Mouse (Mus musculus): ENCODE data around the gene Pqbp1. TPM values are rescaled to one million over a fixed set of nuclear protein-coding genes. Genes with fewer than 3 reads are reported as not detected.
A peak's percentile ranks its signal among the peaks of the same experiment; 100 is the strongest.

Pqbp1 gene
- polyA plus RNA-seq (2014; fragmentation: Nextera tagmentation; extraction: Ambion mirVana): 184 and 191 TPM in 2 replicates

- Histone ChIP-seq H3K9ac (replicated peaks; ENCODE audit: low read depth, low read length) (peak within 1 kb of the TSS; percentile 62), H3K36me3 (ENCODE audit: control insufficient read depth, insufficient read depth, low read length) (0 out of 2 replicates have a peak, but pooled peaks cover 3% of the 10 kb centered on the region), H3K4me2 (ENCODE audit: low read depth, low read length) (peak within 1 kb of the TSS; percentile 53), H3K4me3 (ENCODE audit: low read depth, low read length) (peak within 1 kb of the TSS; percentile 46), H3K4me1 (ENCODE audit: control insufficient read depth, insufficient read depth, low read length) (peaks cover 6% of the 10 kb centered on the region; the same call in 1 of the 2 replicates), H3K27me3 (ENCODE audit: control insufficient read depth, insufficient read depth, low read length) (no peaks in the 10 kb centered on the region), H3K9me3 (ENCODE audit: control insufficient read depth, low read length) (no peaks in the 10 kb centered on the region), H3K27ac (ENCODE audit: low read depth, low read length) (peak within 1 kb of the TSS; percentile 88)
- peak; percentile 98 for ATAC-seq (ENCODE audit: low read depth)
- 11% methylated on average over 55 of the region's 62 CpGs for WGBS
Observed at GRCm38 (mm10) chrX:7898880-7899874, at the start of gene Pqbp1, which contains the start of gene Timm17b. Pqbp1 (minus strand) TSS chrX:7899269. Timm17b (plus strand) TSS chrX:7899357.

- no peak for ATAC-seq (ENCODE audit: low read depth)
Observed at GRCm38 (mm10) chrX:7947900-7948492, 48.9 kb upstream of the Pqbp1 start.

GRCm38 (mm10) chrX:7947108-7947899 is 48.2 kb upstream of the Pqbp1 start, which contains the start of gene Hdac6:
Hdac6 (minus strand) TSS chrX:7947889.
- no peaks in the 10 kb centered on the region for H3K9me3 ChIP-seq (ENCODE audit: control insufficient read depth, low read length)
- 16% methylated on average over 37 of the region's 37 CpGs for WGBS
- H3K36me3 ChIP-seq (ENCODE audit: control insufficient read depth, insufficient read depth, low read length): no peaks in the 10 kb centered on the region
- H3K27me3 ChIP-seq (ENCODE audit: control insufficient read depth, insufficient read depth, low read length): no peaks in the 10 kb centered on the region
- H3K27ac ChIP-seq (ENCODE audit: low read depth, low read length): peak within 1 kb of the TSS; percentile 56; the same call in 1 of the 2 replicates
- H3K9ac ChIP-seq (replicated peaks; ENCODE audit: low read depth, low read length): peak within 1 kb of the TSS; percentile 39
- ATAC-seq (ENCODE audit: low read depth): peak; percentile 98
- H3K4me2 ChIP-seq (ENCODE audit: low read depth, low read length): peak within 1 kb of the TSS; percentile 44
- H3K4me3 ChIP-seq (ENCODE audit: low read depth, low read length): peak within 1 kb of the TSS; percentile 36
- H3K4me1 ChIP-seq (ENCODE audit: control insufficient read depth, insufficient read depth, low read length): no peaks in the 10 kb centered on the region

More at GRCm38 (mm10) chrX:7947900-7948492, 48.9 kb upstream of the Pqbp1 start:
- WGBS: 23% methylated on average over 38 of the region's 38 CpGs
- Histone ChIP-seq H3K27me3 (ENCODE audit: control insufficient read depth, insufficient read depth, low read length) (no peaks in the 10 kb centered on the region), H3K9ac (replicated peaks; ENCODE audit: low read depth, low read length) (peak overlapping the region; percentile 35), H3K4me1 (ENCODE audit: control insufficient read depth, insufficient read depth, low read length) (no peaks in the 10 kb centered on the region), H3K36me3 (ENCODE audit: control insufficient read depth, insufficient read depth, low read length) (no peaks in the 10 kb centered on the region), H3K9me3 (ENCODE audit: control insufficient read depth, low read length) (no peaks in the 10 kb centered on the region), H3K27ac (ENCODE audit: low read depth, low read length) (peak overlapping the region; percentile 56; the same call in 1 of the 2 replicates), H3K4me3 (ENCODE audit: low read depth, low read length) (peak overlapping the region; percentile 36), H3K4me2 (ENCODE audit: low read depth, low read length) (peak overlapping the region; percentile 32; the same call in 1 of the 2 replicates)

GRCm38 (mm10) chrX:7945618-7946017 is 46.5 kb upstream of the Pqbp1 start:
- Histone ChIP-seq H3K9me3 (ENCODE audit: control insufficient read depth, low read length) (no peaks in the 10 kb centered on the region), H3K27ac (ENCODE audit: low read depth, low read length) (no peak overlapping the region), H3K27me3 (ENCODE audit: control insufficient read depth, insufficient read depth, low read length) (no peaks in the 10 kb centered on the region), H3K9ac (replicated peaks; ENCODE audit: low read depth, low read length) (no peak overlapping the region), H3K4me1 (ENCODE audit: control insufficient read depth, insufficient read depth, low read length) (no peaks in the 10 kb centered on the region), H3K4me3 (ENCODE audit: low read depth, low read length) (no peak overlapping the region), H3K4me2 (ENCODE audit: low read depth, low read length) (no peak overlapping the region), H3K36me3 (ENCODE audit: control insufficient read depth, insufficient read depth, low read length) (no peaks in the 10 kb centered on the region)
- no peak for ATAC-seq (ENCODE audit: low read depth)
- WGBS: 75% methylated on average over 8 of the region's 8 CpGs

- WGBS: 97% methylated on average over 6 of the region's 6 CpGs
- H3K9ac ChIP-seq (replicated peaks; ENCODE audit: low read depth, low read length): no peak overlapping the region
- no peak for ATAC-seq (ENCODE audit: low read depth)
- no peaks in the 10 kb centered on the region; the same call in 1 of the 2 replicates for H3K36me3 ChIP-seq (ENCODE audit: control insufficient read depth, insufficient read depth, low read length)
- H3K27me3 ChIP-seq (ENCODE audit: control insufficient read depth, insufficient read depth, low read length): no peaks in the 10 kb centered on the region
- H3K4me1 ChIP-seq (ENCODE audit: control insufficient read depth, insufficient read depth, low read length): no peaks in the 10 kb centered on the region
- no peak overlapping the region for H3K4me3 ChIP-seq (ENCODE audit: low read depth, low read length)
- H3K9me3 ChIP-seq (ENCODE audit: control insufficient read depth, low read length): no peaks in the 10 kb centered on the region
- no peak overlapping the region for H3K4me2 ChIP-seq (ENCODE audit: low read depth, low read length)
- H3K27ac ChIP-seq (ENCODE audit: low read depth, low read length): no peak overlapping the region
Observed at GRCm38 (mm10) chrX:7937667-7938066, 38.6 kb upstream of the Pqbp1 start.

- H3K4me3 ChIP-seq (ENCODE audit: low read depth, low read length): no peak overlapping the region
- no peak overlapping the region for H3K4me2 ChIP-seq (ENCODE audit: low read depth, low read length)
- no peak overlapping the region for H3K27ac ChIP-seq (ENCODE audit: low read depth, low read length)
- no peaks in the 10 kb centered on the region for H3K9me3 ChIP-seq (ENCODE audit: control insufficient read depth, low read length)
- H3K36me3 ChIP-seq (ENCODE audit: control insufficient read depth, insufficient read depth, low read length): no peaks in the 10 kb centered on the region; the same call in 1 of the 2 replicates
- no peak overlapping the region for H3K9ac ChIP-seq (replicated peaks; ENCODE audit: low read depth, low read length)
- H3K27me3 ChIP-seq (ENCODE audit: control insufficient read depth, insufficient read depth, low read length): no peaks in the 10 kb centered on the region
- H3K4me1 ChIP-seq (ENCODE audit: control insufficient read depth, insufficient read depth, low read length): no peaks in the 10 kb centered on the region
- no peak for ATAC-seq (ENCODE audit: low read depth)
- 52% methylated on average over 11 of the region's 11 CpGs for WGBS
Observed at GRCm38 (mm10) chrX:7936874-7937273, 37.8 kb upstream of the Pqbp1 start.

GRCm38 (mm10) chrX:7928270-7928790 is 29.3 kb upstream of the Pqbp1 start, which contains the start of gene Eras:
Eras (minus strand) TSS chrX:7928607.
- WGBS: 29% methylated on average over 16 of the region's 19 CpGs
- Histone ChIP-seq H3K9me3 (ENCODE audit: control insufficient read depth, low read length) (no peaks in the 10 kb centered on the region), H3K4me3 (ENCODE audit: low read depth, low read length) (no peak within 1 kb of the TSS), H3K4me2 (ENCODE audit: low read depth, low read length) (no peak within 1 kb of the TSS), H3K27ac (ENCODE audit: low read depth, low read length) (no peak within 1 kb of the TSS), H3K27me3 (ENCODE audit: control insufficient read depth, insufficient read depth, low read length) (no peaks in the 10 kb centered on the region), H3K36me3 (ENCODE audit: control insufficient read depth, insufficient read depth, low read length) (no peaks in the 10 kb centered on the region), H3K4me1 (ENCODE audit: control insufficient read depth, insufficient read depth, low read length) (no peaks in the 10 kb centered on the region), H3K9ac (replicated peaks; ENCODE audit: low read depth, low read length) (no peak within 1 kb of the TSS)
- ATAC-seq (ENCODE audit: low read depth): no peak

GRCm38 (mm10) chrX:7927116-7927515 is 28.0 kb upstream of the Pqbp1 start:
- Histone ChIP-seq H3K9me3 (ENCODE audit: control insufficient read depth, low read length) (no peaks in the 10 kb centered on the region), H3K4me3 (ENCODE audit: low read depth, low read length) (no peak overlapping the region), H3K4me1 (ENCODE audit: control insufficient read depth, insufficient read depth, low read length) (0 out of 2 replicates have a peak, but pooled peaks cover 9% of the 10 kb centered on the region), H3K27me3 (ENCODE audit: control insufficient read depth, insufficient read depth, low read length) (no peaks in the 10 kb centered on the region), H3K4me2 (ENCODE audit: low read depth, low read length) (no peak overlapping the region), H3K9ac (replicated peaks; ENCODE audit: low read depth, low read length) (no peak overlapping the region), H3K27ac (ENCODE audit: low read depth, low read length) (no peak overlapping the region), H3K36me3 (ENCODE audit: control insufficient read depth, insufficient read depth, low read length) (no peaks in the 10 kb centered on the region)
- ATAC-seq (ENCODE audit: low read depth): no peak
- 19% methylated on average over 10 of the region's 10 CpGs for WGBS
